Mouse (Mus musculus) bone marrow, adult 2 months (tissue): ENCODE data around the gene Tmem239.

Experiments
- CTCF ChIP-seq: fragments of 200-500 bp; IDR thresholded peaks from 2 replicates; pipeline ENCODE4 v1.5.1; 2011; ENCODE audit warnings: low read length, control low read depth; ENCODE audit not compliant: control insufficient read depth, insufficient read depth
- POLR2A ChIP-seq: fragments of 200-500 bp; IDR thresholded peaks from 2 replicates; pipeline ENCODE4 v1.6.1; 2011; ENCODE audit warnings: low read depth, mild to moderate bottlenecking, control low read depth, low read length, borderline replicate concordance; ENCODE audit not compliant: control insufficient read depth

- no peak for TF ChIP-seq CTCF
- no peak for TF ChIP-seq POLR2A
Measured at GRCm38 (mm10) chr2:130383205-130383604, 23.1 kb upstream of the Tmem239 start.
